Mouse (Mus musculus) CH12F3 (cell line): ENCODE results near the gene Aaas.

ENCODE experiments used
- in situ Hi-C: fragments of 300-500 bp; cut with MboI; formaldehyde crosslinking; loops from 2 replicates; pipeline ENCODE4 v1.14.3; 2020; ENCODE audit warnings: low sequenced_read_pairs

Aaas gene

DNA sequence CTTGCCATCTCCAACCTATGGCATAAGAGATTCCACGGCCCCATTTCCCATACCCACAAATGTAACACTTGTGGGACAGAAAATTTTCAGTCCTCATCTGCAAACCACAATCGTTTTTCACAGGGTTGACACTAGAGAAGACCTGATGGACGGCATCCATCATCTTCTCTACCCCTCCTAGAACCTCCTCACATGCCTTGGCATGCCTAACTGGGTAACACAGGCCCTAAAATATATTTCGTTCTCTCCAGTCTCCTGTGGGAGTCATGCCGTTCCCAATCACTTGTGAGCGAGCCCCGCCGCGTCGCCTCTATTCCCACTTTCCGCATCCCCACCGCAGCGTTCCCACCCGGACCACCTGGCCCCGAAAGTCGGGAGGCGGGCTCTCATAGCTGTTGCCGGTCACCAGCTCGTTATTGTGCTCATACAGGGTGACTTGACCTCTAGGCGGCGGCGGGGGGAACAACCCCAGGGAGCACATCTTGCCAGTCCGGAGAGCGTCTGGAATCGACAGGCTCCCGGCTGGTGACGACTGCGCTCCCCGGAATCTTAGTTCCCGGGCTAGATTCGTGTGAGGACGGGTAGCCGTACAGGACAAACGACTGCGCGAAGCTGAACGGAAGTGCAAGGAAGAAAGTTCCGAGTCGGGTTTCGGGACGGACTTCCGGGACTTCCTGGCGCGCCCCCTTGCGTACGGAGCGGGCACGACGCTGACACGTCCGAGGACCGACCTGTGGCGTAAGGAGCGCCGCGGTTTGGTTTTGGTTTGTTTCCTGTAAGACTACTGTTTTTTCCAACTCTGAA, at the start of gene Aaas:
Gene Aaas (minus strand): TSS at position 634 of the 804 bp plus-strand sequence.
- in situ Hi-C loops = no loop called here

DNA sequence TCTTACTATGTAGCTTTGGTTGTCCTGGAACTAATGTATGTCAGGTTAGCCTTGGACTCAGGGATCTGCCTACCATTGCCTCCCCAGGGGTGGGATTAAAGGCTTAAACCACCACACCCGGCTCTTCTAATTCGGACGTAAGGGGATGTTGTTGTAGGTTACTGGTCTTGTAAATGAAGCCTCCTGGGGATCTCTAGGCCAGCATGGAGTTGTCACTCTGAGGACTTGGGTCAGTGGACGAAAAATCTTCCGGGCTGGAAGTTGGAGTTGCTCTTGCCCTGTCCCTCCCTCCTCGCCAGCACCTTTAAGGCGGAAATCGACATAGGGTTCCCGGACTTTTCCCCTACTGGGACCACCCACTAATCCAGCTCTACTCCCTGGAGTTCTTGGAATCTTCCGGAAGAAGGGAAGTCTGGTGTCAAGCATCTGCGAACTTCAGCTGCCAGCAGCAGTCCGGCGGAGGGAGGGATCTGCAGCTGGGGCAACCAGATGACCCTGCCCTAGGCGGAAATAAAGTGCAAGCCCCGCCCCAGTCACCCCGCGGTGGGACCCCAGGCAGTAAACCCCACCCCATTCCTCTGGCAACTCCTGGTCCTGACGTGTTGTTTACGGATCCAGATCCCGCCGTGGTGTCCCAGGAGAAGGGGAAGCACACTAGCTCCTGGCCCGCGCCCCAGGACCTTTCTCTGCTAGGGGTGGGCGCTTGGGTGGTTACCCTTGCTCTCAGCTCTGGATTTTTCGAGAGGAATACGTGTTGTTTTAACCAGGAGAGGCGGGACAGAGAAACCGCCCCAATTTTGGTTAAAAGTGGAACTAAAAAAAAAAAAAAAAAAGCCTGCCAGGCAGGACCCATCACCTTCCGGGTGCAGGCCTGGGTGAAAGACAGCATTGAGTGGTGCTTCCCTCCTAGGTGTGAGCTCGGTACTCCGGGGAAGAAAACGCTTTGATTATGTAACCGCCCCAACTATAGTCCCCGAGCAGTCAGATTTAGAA, 49.0 kb upstream of the Aaas start:
- in situ Hi-C loops = no loop called here

DNA sequence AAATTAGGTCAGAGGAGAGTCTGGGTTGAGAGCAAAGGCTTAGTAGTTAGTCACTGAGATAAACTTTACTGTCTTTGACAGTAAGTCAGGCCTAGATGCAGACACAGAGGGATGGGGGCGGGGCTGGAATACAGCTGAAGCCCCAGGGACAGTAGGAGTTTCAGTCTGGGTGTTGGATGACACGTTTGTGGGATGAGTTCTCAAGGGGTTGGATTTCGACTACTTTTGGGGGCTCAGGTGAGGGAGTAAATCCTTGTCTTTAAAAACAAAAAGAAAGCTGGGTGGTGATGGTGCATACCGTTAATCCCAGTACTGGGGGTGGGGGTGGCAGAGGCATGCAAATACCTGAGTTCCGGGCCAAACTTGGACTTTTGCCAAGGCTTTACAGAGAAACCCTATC, 48.1 kb upstream of the Aaas start:
- in situ Hi-C loops = no loop called here

DNA sequence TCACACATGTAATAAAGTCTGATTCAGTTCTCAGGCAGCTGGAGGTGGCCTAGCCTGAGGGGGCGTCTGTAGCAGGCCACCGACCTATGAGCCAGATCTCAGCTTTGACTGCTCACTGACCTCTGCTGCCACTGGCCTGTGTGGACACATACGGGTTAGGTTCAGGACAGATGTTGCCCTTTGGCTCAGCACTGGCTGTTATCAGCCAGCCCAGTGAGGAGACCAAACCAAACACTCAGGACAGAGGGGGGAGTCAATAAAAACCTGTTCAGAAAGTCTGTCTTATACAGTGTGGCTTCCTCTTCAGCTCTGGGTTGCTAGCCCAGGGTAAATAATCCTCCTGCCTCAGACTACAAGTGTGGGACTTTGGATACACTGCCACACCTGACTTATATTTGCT, 44.5 kb upstream of the Aaas start:
- in situ Hi-C loops = no loop called here

DNA sequence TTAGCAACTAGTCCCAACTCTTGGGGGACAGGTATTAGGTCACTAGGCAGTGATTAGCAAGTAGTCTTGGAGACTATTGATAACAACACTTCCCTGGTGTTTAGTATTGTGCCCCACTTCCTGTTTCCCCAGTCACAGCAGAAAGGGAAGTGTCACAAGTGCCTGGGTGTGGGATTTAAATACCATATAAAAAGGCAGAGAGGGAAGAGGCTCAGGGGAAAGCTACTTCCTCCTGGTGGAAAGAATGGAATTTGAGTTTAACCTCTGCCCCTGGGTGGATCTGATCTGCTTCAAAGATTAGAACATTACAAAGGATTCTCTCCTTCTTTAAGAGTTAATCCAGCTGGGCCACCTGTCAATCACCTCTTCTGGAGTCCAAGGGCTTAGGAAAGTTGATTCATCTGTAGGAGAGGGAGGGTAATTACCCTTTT, 43.0 kb upstream of the Aaas start:
- in situ Hi-C loops = no loop called here

DNA sequence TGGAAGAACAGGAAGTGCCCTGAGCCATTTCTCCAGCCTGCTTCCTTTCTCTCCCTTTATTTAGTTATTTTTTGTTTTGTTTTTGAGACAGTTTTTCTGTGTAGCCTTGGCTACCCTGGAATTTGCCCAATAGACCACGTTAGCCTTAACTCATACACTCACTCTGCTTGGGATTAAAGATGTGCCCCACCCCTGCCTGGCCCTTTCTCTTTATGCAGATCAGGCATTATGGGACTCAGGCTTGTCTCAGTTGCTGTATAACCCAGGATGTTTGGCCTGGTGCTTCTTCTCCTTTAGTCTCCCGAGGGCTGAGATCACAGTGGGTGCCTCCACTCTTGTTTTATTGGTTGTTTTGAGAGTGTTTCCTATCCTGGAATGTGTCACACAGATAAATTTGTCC, 41.9 kb upstream of the Aaas start:
- in situ Hi-C loops = no loop called here

DNA sequence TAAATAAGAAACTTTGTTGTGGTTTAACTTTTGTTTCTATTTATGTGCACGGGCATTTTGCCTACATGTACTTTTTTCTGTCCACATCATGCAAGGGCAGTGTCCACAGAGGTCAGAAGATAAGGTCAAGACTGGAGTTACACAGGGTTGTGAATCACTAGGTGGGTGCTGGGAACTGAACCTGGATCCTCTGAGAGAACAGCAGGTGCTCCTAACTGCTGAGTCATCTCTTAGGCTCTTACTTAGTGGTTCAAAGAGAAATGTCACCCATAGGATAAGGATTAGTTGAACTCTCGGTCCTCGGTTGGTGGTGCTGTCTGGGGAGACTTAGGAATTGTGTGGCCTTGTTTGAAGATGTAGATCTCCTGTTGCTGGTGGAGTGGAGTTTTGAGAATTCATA, 38.4 kb upstream of the Aaas start:
- in situ Hi-C loops = no loop called here

DNA sequence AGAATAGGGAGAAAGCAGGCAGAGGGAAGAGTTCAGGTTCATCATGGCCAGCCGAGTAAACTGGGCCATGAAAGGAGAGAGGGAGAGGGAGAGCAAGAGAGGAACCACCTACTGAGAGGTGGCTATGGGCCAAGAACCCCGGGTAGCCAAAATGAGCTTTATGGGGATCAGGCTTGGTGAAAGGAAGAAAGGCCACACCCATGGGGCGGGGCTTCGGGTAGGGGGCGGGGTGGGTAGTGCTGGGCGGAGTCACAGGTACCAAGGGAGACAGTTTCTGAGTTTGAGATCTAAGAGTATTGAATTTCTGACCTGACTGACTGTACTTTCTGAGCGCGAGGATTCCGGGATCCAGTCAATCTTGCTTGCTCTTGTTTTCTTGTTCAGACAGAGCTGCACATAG, 36.1 kb upstream of the Aaas start:
- in situ Hi-C loops = no loop called here

DNA sequence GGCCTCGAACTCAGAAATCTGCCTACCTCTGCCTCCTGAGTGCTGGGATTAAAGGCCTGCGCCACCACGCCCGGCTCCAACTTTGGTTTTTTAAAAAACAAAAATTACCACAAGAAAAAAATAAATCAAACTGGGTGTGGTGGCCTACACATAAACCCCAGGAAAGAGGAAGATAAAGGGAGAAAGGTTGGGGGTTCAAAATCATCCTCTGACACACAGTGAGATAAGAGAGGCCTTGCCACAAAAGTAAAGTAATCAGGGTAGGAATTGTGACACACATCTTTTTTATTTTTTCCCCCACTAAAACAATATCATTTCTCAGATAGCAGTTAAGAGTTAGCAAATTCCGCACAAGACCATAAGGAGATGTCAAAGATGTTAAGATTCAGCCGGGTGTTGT, 33.1 kb upstream of the Aaas start:
- in situ Hi-C loops = no loop called here

DNA sequence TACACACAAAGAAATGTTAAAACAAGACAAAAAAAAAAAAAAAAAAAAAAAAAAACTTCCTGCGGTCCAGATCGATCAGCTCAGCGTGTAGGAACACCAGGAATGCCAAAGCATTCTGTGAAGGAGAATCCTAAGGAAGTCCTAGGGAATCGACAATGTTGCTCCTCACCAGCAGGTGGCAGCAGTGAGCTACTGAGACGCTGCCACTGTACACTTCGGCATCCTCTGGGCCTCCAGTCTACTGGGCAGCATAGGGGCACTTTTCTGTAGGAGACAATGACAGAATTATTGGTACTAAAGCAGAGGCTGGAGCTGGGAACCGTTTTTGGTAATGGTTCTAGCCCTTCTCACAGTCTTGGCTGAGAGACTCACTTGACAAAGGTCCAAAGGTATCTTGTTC, 31.0 kb upstream of the Aaas start:
- in situ Hi-C loops = no loop called here

DNA sequence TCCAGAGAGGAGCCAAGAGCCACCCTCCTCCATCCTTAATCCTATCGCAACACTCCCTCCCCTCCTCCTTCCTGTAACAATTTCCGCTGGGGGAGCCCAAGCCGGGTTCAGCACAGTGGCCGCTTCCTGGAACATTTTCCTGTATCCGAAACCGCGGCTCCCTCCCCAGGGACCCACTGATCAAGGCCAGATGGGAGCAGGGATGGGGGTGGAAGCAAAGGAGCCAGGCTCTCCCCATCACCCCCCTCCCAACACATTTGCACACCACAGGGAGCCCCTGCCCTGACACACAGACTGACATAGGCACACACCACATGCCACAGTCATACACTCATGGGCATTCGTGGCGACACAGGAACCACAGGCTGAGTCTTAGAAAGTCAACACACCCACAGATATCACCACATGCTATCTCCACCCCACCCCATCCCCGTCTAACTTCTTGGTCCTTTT, 27.3 kb upstream of the Aaas start:
- in situ Hi-C loops = no loop called here

DNA sequence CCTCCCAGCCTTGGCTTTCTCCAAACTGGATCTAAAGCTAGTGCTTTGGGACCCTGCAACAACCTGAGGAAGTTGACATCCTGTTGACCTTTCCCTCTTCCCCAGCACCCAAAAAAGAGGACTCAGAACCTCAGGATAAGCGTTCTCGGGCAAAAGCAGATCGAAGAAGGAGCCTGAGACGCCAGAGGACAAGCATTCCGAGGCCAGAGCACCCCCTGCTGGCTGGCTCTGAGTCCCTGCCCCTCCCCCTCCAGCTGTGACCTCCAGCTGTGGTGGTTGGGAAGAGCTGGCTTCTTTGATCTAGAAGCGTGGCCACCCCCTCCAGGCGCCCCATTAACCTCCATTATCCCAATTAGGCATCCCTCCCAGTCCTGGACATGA, 26.6 kb upstream of the Aaas start:
- in situ Hi-C loops = no loop called here

DNA sequence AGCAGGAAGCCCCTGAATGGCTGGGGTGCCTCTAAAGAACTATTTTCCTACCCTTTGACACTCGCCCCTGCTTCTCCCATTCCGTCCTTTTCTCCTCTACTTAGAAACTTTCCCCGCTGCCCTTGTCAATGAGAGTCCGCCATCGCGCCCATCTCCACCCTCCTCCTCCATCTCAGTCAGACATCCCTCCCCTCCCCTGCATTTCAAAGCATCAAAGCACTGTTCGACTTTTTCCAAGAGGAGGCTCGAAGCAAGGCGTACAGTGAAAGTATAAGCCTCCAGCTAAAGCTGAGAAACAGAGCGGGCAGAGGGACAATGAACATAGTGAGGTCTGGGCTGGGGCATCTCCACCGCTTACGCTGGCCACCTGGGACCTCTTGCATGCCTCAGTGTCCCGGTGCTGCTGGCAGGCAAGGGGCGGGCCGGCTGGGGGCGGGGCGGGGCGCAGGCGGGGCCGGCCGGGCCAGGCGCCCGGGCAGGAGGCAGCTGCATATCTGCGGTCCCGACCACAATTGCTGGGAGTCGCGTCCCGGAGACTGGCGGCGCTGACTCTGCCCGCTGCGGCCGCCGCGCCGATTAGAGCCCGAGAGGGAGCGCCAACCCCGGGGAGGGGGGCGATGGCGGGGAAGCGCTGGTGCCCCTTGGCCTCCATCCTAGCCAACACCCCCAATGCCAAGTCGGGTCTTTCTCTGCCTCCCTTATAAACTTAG, 26.0 kb upstream of the Aaas start:
- in situ Hi-C loops = no loop called here

DNA sequence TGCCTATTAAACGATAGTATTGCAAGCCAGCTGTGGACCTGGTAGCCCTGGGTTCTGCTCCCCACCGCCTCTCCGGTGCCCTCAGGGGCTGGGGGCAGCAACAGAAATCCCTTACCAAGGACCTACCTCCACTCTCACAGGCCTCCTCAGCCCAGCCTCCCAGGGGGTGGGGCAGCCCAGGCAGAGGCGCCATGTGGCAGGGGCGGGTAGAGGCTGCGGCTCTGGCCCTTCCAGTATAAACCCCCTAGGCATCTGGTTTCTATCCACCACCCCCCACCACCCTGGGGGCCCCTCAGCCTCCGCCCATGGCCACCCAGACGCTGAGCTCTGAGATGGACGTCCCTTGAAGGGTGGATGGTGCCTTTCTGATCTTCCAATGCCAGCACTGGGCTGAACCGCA, 20.2 kb upstream of the Aaas start:
- in situ Hi-C loops = no loop called here

DNA sequence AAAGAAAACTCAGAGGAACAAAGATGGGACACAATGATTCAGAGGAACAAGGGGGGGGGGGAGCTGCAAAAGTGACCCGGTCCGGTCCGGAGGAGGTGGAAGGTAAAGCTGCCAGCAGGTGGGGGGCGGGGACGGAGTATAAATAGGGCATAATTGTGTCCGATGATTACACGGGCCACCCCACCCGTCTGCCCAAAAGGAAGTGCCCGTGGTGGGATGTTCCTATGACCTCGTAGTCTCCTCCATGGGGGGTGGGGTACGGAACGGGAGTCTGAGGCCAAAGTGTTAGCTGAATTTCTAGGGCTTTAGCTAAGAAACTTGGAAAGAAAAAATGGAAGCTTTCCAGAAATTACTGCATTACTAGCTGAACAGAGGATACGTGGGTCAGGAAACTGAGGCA, 19.4 kb upstream of the Aaas start:
- in situ Hi-C loops = no loop called here

DNA sequence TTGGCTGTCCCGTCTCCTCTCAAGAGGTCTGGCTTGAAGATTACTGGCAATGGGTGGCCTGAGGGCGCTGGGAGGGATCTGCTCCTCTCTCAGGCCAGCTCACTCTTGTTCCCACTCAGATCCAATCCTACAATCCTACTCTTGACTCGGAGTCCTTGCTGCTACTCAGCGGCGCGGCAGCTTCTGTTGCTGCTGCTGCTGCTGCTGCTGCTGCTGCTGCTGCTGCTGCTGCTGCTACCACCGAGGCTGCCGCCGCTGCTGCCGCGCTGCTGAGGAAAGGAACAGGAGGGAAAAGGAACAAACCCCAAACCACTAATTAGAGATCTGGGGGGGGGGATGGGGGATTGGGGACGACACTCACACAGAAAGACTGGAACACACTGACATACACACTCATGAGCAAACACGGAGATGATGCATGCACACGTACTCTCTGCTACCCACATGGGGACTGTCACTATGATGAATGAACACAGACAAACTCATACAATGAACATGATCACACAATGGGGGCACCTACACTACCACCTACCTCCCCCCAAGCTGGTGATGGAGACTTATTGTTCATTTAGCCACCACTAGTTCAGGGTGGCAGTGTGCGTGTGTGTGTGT, 16.3 kb upstream of the Aaas start, which contains the start of gene Sp7:
Gene Sp7 (minus strand): TSS at position 450 of the 612 bp plus-strand sequence.
- in situ Hi-C loops = no loop called here

DNA sequence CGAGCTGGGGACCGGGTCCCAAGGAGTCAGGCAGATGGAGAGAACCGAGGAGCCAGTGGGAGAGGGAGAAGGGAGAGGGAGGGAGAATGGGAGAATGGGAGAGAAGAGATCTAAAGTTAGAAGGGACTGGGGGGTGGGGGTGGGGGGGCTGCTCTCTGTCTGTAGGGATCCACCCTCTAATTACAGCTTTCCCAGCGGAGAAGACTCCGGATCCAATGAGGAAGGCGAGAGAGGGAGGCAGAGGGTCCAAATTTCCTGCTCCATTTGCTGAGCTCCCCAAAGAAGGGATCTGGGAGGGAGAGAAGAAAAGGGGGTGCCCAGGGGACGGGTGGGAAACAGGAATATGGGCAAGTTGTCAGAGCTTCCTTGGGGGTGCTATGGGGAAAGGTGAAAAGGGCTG, 15.7 kb upstream of the Aaas start:
- in situ Hi-C loops = no loop called here

DNA sequence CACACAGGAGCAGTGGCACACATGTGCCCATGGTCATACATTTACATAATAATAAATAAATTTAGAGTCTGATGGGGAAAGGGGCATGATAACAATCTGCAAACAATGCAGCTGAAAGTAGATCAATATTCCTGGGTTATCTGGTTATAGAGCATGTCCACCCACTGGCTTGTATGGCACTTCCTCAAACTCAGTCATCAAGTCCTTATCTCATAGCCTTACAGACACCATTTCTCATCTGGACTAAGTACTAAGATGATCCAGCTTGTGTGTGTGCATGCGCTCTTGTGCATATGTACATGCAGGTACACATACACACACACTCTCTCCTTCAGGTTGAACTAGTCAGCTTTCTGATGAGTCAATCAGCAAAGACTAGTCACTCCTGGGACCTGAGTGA, 14.1 kb upstream of the Aaas start:
- in situ Hi-C loops = no loop called here

DNA sequence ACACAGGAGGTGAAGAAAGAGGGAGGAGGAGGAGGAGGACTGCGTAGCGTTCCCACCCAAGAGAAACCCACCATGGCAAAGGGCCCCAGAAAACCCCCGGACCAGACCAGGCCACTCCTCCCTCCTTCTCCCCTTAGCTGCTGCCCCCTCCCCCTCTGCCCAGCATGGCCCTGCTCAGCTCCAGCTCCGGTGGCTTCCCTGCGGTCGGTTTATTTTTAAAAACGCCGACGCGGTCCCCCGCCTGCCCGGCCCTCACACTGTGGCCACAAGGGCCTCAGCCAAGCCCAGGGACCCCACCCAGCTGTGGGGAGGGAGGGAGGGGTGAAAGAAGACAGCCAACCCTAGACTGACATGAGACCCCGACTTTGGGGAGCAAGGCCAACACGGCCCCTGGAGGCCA, 12.1 kb upstream of the Aaas start:
- in situ Hi-C loops = no loop called here

DNA sequence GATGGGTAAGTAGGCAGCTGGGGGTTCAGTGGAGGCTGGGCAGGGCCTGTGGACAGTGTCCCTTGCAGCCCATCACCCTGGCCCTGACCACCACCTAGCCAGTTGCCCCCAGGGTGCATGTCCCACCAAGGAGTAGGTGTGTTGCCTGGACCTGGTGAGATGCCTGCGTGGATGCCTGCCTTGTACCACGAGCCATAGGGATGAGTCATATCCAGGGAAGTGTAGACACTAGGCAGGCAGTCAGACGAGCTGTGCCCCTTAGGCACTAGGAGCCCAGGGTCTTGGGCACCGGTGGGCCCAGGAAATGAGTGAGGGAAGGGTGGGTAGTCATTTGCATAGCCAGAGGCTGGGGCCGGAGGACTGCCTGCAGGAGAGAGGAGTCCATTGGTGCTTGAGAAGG, 8.3 kb upstream of the Aaas start:
- in situ Hi-C loops = no loop called here

DNA sequence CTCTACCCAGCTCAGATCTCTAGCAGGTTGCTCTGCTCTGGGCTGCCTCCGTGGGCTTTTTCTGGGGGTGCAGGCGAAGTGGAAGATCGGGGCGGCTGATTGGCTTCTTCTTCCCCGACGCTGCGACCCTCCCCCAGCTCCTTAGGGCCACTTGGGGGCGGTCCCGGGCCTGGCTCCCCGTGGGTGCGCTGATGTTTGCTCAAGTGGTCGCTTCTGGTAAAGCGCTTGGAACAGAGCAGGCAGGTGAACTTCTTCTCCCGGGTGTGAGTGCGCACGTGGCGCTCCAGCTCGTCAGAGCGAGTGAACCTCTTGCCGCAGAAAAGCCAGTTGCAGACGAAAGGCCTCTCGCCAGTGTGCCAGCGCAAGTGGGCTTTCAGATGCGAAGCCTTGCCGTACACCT, 7.6 kb upstream of the Aaas start:
- in situ Hi-C loops = no loop called here
